Mouse (Mus musculus) hindbrain, postnatal 0 days (tissue): ENCODE results near the gene Cmip. TPM values are rescaled to one million over a fixed set of nuclear protein-coding genes. Genes with fewer than 3 reads are reported as not detected.

ENCODE experiments used
- ATAC-seq: fragments of 200-750 bp; cut with Nextera tagmentation; 2 replicates; pipeline ENCODE4 v1.8.0; 2017; ENCODE audit warnings: mild to moderate bottlenecking, moderate TSS enrichment, moderate library complexity
- DNase-seq: peaks from one replicate; pipeline ENCODE4 v3.0.0-alpha.2; 2015; ENCODE audit warnings: low spot score
- H3K27ac ChIP-seq: fragments of 300-500 bp; sonication (generic); 2 replicates; pipeline ENCODE4 v1.5.1; 2014; ENCODE audit warnings: mild to moderate bottlenecking
- H3K27me3 ChIP-seq: fragments of 300-500 bp; sonication (generic); 2 replicates; pipeline ENCODE4 v1.6.1; 2014; ENCODE audit warnings: low read length, mixed read lengths; ENCODE audit not compliant: insufficient read depth
- H3K36me3 ChIP-seq: fragments of 300-500 bp; sonication (generic); 2 replicates; pipeline ENCODE4 v1.6.1; 2014; ENCODE audit warnings: low read length, mixed read lengths; ENCODE audit not compliant: insufficient read depth
- H3K4me1 ChIP-seq: fragments of 300-500 bp; sonication (generic); 2 replicates; pipeline ENCODE4 v1.6.1; 2014; ENCODE audit warnings: antibody characterized with exemption, low read length, mixed read lengths; ENCODE audit not compliant: insufficient read depth
- H3K4me2 ChIP-seq: fragments of 300-500 bp; sonication (generic); 2 replicates; pipeline ENCODE4 v1.6.1; 2014; ENCODE audit warnings: low read depth, mild to moderate bottlenecking, low read length, moderate library complexity, mixed read lengths
- H3K4me3 ChIP-seq: fragments of 300-500 bp; sonication (generic); 2 replicates; pipeline ENCODE4 v1.5.1; 2014; ENCODE audit warnings: low read length
- H3K9ac ChIP-seq: fragments of 300-500 bp; sonication (generic); replicated peaks from 2 replicates; pipeline ENCODE4 v1.6.1; 2014; ENCODE audit warnings: mild to moderate bottlenecking, low read length, moderate library complexity, mixed read lengths
- H3K9me3 ChIP-seq: fragments of 300-500 bp; sonication (generic); 2 replicates; pipeline ENCODE4 v1.6.1; 2016; ENCODE audit warnings: low read length, mixed read lengths
- CTCF ChIP-seq: IDR thresholded peaks from 2 replicates; pipeline ENCODE4 v1.5.1; 2016; ENCODE audit warnings: antibody characterized with exemption, control low read depth, low read depth
- WGBS: fragments of 180-500 bp; shearing (Covaris S2); extraction: QIAGEN DNeasy Blood & Tissue Kit; methylation state at CpG from one replicate; pipeline ENCODE4 v1.1.7; 2014; 5-methylcytosine and 5-hydroxymethylcytosine counted together
- polyA plus RNA-seq: library from polyadenylated mRNA; unstranded; fragments of >200 nt; fragmentation: Nextera tagmentation; extraction: Ambion mirVana; gene quantifications from 2 replicates; pipeline ENCODE4 v1.2.1, GENCODE M21; 2015
- total RNA-seq: library from RNA; depleted of rRNA; stranded (reverse); fragments of >200 nt; gene quantifications from 2 replicates; pipeline ENCODE4 v1.2.3, GENCODE M21; 2014

Cmip gene
- total and polyA plus RNA-seq, 2 experiments from 2014 or later: 163 to 230 TPM

GRCm38 (mm10) chr8:117343484-117343883 is 86.6 kb downstream of the Cmip start:
- H3K36me3 ChIP-seq: no peaks in the 10 kb centered on the region
- TF ChIP-seq CTCF: no peak
- H3K4me1 ChIP-seq: peaks cover 17% of the 10 kb centered on the region; the same call in 1 of the 2 replicates
- WGBS: 81% methylated on average over 10 of the region's 10 CpGs
- no peak overlapping the region for H3K9ac ChIP-seq
- no peaks in the 10 kb centered on the region for H3K27me3 ChIP-seq
- H3K4me3 ChIP-seq: no peak overlapping the region
- ATAC-seq: no peak
- H3K9me3 ChIP-seq: no peaks in the 10 kb centered on the region
- H3K4me2 ChIP-seq: no peak overlapping the region
- DNase-seq: no peak
- H3K27ac ChIP-seq: no peak overlapping the region

- DNase-seq (no peak), ATAC-seq (no peak)
- Histone ChIP-seq H3K9me3 (no peaks in the 10 kb centered on the region), H3K27me3 (no peaks in the 10 kb centered on the region), H3K36me3 (no peaks in the 10 kb centered on the region), H3K4me2 (no peak overlapping the region), H3K4me1 (peaks cover 16% of the 10 kb centered on the region; the same call in 1 of the 2 replicates), H3K27ac (no peak overlapping the region), H3K9ac (no peak overlapping the region), H3K4me3 (no peak overlapping the region)
- 66% methylated on average over 11 of the region's 11 CpGs for WGBS
- no peak for TF ChIP-seq CTCF
Measured at GRCm38 (mm10) chr8:117344899-117345298, 88.0 kb downstream of the Cmip start.

GRCm38 (mm10) chr8:117345376-117345775 is 88.5 kb downstream of the Cmip start:
- Histone ChIP-seq H3K4me2 (no peak overlapping the region), H3K27ac (no peak overlapping the region), H3K9me3 (no peaks in the 10 kb centered on the region), H3K4me3 (no peak overlapping the region), H3K9ac (no peak overlapping the region), H3K27me3 (no peaks in the 10 kb centered on the region), H3K4me1 (peaks cover 16% of the 10 kb centered on the region; the same call in 1 of the 2 replicates), H3K36me3 (no peaks in the 10 kb centered on the region)
- no peak for ATAC-seq
- TF ChIP-seq CTCF: no peak
- no peak for DNase-seq
- WGBS: 94% methylated on average over 11 of the region's 11 CpGs

DNA sequence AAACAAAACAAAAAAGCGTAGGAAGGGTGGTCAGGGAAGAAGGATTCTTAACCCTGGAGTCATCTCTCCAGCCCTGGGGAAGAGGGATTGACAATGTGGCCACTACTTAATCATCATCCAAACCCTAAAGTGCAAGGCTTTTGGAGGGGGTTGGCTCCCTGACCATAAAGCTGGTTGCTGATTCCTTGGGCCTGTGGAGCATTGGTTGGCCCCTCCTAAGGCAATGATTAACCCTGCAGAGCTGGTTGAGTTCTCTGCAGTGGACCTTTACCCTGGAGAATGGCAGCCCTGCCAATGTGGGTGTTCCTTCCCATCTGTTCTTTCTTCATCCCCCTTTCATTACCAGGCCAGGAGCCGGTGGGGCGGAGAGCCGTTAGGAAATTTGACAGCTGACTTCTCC is 90.7 kb downstream of the Cmip start:
- Histone ChIP-seq H3K36me3 (no peaks in the 10 kb centered on the region), H3K27me3 (no peaks in the 10 kb centered on the region), H3K4me1 (peaks cover 16% of the 10 kb centered on the region; the same call in 1 of the 2 replicates), H3K4me3 (no peak overlapping the region), H3K9me3 (no peaks in the 10 kb centered on the region), H3K9ac (no peak overlapping the region), H3K27ac (peak overlapping the region; percentile 45; the same call in 1 of the 2 replicates), H3K4me2 (no peak overlapping the region)
- ATAC-seq: no peak
- TF ChIP-seq CTCF: no peak
- 52% methylated on average over 4 of the region's 4 CpGs for WGBS
- DNase-seq: no peak

DNA sequence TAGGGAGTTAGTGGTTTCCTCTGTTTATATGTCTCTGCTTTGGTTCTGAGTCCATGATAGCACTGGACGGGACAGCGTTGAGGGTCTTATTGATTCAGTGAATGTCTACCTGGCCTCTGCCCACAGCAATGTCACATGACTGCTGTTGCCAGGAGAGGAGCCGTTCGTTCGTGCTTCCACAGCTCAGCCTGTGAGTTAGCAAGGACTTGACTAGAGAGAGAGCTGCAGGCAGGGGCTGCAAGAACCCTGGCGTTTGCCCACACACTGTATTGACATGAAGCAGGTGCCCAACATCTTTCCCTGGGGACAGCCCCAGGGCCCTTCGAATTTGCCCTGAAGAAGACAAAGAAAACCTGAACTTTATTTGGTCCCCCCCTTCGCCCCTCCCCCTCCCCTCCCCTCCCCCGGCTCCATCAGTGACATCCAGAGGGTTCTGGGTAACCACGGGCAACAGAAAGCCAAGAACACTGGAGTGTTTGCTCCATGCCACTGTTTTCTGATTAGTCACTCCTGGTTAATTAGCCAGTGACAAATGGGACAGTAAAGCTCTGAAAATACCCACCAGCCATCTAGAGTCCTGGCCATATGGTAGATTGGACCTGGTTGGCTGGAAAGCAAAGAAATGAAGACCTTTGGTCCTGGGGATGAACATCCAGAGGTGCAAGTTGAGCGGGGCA is 92.0 kb downstream of the Cmip start:
- H3K27ac ChIP-seq: peak overlapping the region; percentile 45; the same call in 1 of the 2 replicates
- 26% methylated on average over 11 of the region's 11 CpGs for WGBS
- DNase-seq (no peak), ATAC-seq (peak; percentile 36; the same call in 1 of the 2 replicates)
- H3K9me3 ChIP-seq: no peaks in the 10 kb centered on the region
- H3K27me3 ChIP-seq: no peaks in the 10 kb centered on the region
- TF ChIP-seq CTCF: no peak
- H3K36me3 ChIP-seq: no peaks in the 10 kb centered on the region
- H3K4me2 ChIP-seq: no peak overlapping the region
- no peak overlapping the region for H3K9ac ChIP-seq
- H3K4me3 ChIP-seq: no peak overlapping the region
- peaks cover 16% of the 10 kb centered on the region; the same call in 1 of the 2 replicates for H3K4me1 ChIP-seq

GRCm38 (mm10) chr8:117349541-117349940 is 92.7 kb downstream of the Cmip start:
- 85% methylated on average over 4 of the region's 4 CpGs for WGBS
- Histone ChIP-seq H3K4me1 (peaks cover 20% of the 10 kb centered on the region; the same call in 1 of the 2 replicates), H3K27me3 (no peaks in the 10 kb centered on the region), H3K4me3 (no peak overlapping the region), H3K9me3 (no peaks in the 10 kb centered on the region), H3K9ac (no peak overlapping the region), H3K27ac (no peak overlapping the region), H3K4me2 (no peak overlapping the region), H3K36me3 (no peaks in the 10 kb centered on the region)
- TF ChIP-seq CTCF: no peak
- DNase-seq: no peak
- ATAC-seq: no peak

GRCm38 (mm10) chr8:117352098-117352497 is 95.2 kb downstream of the Cmip start:
- no peak for DNase-seq
- no peak overlapping the region for H3K4me3 ChIP-seq
- H3K27ac ChIP-seq: no peak overlapping the region
- H3K9me3 ChIP-seq: no peaks in the 10 kb centered on the region
- H3K4me2 ChIP-seq: no peak overlapping the region
- no peak for ATAC-seq
- peaks cover 24% of the 10 kb centered on the region; the same call in 1 of the 2 replicates for H3K4me1 ChIP-seq
- no peak for TF ChIP-seq CTCF
- no peaks in the 10 kb centered on the region for H3K27me3 ChIP-seq
- H3K36me3 ChIP-seq: no peaks in the 10 kb centered on the region
- 93% methylated on average over 4 of the region's 4 CpGs for WGBS
- H3K9ac ChIP-seq: no peak overlapping the region
